Mouse (Mus musculus) T-cell, adult 2 months (primary cell): ENCODE data around the gene Cyb5d2.

Experiments
- DNase-seq: peaks from one replicate; pipeline ENCODE4 v3.0.0; 2022; ENCODE audit warnings: low spot score

Cyb5d2 gene

DNA sequence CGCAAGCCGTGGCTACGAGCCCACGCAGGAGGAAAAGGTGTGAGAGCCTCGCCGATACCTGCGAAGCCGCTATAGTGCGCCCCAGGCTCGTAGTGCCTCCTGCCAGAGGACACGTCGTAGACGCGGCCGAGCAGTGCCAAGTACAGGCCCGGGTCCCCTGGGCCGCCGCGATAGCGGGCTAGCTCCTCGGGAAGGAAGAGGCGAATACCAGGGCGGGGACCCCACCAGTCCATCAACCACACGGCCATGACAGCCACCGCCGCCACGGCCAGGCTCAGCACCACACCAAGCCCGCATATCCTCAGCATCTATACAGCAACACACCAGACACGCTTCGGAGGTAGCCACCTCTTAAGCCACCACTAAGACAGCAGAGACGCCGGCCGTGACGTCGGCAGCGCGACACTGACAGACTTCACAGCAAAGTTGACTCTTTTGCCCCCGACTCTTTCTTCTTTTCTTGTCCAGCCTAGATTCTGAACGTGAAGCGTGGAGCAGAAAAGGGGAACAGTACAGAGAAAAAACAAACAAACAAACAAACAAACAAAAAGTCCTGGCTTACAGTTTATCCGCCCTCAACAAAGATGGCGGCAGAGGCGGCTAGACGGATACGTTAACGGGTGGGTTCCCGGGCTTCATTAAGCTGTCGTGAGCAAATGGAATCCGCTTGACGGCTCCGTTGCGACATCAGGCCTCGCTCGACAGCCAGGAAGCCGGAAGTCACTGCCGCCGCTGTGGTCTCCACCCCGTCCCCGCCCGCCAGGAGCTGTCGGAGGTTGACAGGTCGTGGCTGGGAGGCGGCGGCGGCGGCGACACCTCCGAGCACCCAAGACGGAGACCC, at the start of gene Cyb5d2, which contains the start of gene Zzef1:
Gene Cyb5d2 (minus strand): TSS at position 688 of the 841 bp plus-strand sequence.
Gene Zzef1 (plus strand): TSS at position 772 of the 841 bp plus-strand sequence.
- DNase-seq: peak; percentile 97

DNA sequence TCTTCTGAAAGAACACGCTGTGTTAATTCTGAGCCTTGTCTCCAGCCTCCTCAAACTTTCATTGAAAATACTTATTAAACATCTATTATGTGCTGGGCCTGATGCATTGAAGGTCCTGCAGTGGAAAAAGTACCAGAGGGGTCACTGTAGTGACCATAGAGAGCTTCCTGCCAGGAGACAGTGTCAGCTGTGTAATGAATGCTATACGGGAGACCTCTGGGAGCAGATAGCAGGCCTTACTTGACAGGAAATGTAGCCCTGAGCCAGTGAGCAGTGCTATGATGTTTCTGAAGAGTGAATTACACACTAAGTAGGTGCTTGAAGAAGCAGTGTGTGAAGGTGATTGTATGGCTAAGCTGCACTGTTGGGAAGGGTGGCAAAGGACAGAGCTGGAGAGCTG, 49.6 kb upstream of the Cyb5d2 start:
- DNase-seq: no peak

DNA sequence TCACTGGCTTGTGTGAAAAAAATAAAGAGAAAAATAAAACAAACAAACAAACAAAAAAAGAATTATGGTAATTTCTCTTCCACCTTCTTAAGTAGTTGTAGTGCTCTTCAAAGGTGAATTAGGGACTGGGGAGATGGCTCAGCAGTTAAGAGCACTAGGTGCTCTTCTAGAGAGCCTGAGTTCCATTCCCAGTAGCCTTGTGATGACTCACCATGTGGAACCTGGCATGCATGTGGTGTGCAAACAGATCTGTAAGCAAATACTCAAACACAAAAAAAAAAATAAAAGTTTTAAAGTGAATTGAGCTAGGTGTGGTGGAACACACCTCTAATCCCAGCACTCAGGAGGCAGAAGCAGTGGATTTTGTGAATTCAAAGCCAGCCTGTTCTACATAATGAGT, 47.6 kb upstream of the Cyb5d2 start:
- no peak for DNase-seq

DNA sequence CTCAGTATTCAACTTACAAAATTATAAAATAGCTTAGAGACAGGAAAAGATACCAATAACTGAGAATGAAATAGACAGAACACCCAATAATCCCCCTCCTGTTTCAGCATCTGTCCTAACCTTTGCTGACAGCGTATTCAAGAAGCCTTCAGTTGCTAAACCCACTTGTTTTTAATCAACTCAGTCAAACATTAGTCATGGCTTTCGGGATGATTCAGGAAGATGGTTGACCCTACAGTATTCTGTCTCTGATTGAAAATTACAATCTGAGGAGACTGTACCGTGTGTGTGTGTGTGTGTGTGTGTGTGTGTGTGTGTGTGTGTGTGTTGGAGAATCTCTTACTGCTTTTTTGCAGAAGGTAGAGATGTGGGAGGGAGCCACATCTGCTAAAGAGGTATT, 46.8 kb upstream of the Cyb5d2 start:
- DNase-seq: no peak

DNA sequence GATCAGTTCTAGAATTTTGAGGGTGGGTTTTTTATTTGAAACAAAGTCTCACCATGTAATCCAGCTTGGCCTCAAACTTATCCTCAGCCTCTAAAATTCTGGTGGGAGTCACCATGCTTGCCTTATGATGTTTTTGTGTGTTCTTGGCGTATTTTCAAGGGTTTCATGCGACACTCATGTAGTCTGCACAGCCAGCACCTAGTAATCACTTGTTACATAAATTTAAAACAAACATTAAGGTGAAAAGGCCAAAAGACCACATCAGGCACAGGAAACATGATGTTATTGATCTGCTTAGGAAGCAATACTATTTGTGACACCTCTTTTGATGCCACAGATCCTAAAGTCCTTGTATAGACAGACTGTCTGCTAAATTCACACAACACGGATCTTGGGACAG, 33.9 kb upstream of the Cyb5d2 start:
- DNase-seq: no peak

DNA sequence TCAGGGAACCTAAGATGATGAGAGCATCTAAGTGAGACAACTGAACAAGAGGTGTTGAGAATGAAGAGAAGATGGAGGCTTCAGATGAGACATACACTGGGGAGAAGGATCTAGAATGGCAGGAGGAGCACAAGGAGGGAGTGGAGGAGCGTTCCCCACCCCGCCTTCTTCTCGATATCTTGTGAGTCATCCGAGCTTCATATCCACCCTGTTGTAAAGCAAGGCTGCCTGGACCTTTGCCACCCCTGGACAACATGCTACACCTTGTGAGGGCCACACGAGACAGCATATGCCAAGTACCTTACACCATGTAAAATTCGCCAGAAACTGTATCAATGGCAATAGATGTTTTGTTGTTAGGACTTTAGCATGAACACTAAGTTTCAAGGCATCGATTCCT, 25.1 kb upstream of the Cyb5d2 start:
- no peak for DNase-seq

DNA sequence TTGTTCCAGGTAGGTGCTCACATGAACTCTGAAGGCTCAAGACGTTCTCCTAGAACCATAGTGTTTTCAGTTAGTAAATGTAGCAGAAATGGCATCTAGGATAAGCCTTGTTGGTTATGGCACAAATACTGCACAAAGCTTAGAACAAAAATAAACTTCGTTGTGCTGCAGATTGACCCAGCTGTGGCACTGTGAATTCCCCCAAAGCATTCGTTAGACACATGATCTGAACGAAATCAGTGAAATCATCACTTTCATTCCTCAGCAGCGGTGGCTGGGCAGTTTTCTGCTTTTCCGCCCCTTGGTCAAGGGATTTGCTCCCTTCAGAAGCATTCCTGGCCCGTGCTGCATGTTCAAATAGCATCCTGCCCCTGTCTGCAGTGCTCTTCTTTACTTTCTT, 22.1 kb upstream of the Cyb5d2 start:
- no peak for DNase-seq

DNA sequence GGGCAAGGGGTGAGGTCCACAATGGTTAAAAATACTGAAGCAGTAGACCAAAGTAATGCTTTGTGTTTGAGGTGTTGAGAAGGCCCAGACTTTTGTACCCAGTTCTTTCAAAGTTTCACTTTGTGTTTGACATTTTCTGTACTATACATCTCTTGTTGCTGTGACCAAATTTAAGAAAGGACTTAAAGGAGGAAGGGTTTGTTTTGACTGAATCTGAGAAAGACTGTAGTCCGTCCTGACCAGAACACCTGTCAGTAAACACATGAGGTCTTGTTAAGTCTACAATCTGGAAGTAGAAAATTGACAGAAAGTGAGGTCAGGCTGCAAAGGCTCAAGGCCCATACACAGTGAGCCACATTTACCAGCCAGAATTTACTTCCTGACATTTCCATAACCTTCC, 20.9 kb upstream of the Cyb5d2 start:
- no peak for DNase-seq

DNA sequence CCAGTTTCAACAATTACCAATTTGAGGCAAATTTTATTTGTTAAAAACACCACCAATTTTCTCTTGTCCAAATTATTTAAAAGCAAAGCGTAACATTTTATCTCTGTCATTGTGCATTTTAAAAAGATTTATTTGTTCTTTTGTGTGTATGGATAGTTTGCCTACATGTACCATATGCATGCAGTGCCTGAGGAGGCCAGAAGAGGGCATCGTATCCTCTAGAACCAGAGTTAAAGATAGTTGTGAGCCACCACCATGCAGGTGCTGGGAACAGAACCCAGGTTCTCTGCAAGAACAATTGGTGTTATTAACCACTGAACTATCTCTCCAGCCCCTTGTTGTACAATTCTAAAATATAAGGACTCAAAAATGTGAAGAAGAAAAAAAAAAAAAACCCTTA, 18.2 kb upstream of the Cyb5d2 start:
- peak; percentile 8 for DNase-seq

DNA sequence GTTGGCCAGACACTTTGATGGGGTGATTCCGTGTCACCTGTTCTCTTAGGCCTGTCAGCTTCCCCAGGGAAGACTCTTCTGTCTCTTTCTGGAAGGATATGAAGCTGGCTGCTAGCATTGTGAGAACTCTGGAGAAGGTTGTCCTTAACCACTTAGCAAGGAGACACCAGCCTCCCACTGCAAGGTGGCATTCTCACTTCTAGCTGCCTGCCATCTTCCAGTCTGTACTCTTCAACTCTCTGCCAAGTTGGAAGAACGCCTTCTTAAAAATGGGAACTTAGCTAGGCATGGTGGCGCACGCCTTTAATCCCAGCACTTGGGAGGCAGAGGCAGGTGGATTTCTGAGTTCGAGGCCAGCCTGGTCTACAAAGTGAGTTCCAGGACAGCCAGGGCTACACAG, 17.7 kb upstream of the Cyb5d2 start:
- DNase-seq: no peak

DNA sequence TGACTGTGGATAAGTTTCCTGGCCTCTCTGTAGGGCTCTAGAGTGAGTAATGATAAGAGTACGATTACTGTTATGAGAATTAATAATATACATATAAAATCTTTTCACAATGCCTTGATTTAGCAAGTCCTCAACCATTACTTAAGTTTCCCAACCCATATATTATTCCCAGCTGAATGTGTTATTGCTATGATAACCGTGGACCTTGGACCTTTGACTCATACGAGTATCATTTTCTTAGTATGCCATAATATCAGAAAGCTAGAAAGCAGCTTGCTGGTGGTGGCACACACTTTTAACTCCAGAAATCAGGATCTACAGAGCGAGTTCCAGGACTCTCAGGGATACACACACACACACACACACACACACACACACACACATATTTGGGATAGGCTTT, 12.1 kb upstream of the Cyb5d2 start:
- DNase-seq: no peak

DNA sequence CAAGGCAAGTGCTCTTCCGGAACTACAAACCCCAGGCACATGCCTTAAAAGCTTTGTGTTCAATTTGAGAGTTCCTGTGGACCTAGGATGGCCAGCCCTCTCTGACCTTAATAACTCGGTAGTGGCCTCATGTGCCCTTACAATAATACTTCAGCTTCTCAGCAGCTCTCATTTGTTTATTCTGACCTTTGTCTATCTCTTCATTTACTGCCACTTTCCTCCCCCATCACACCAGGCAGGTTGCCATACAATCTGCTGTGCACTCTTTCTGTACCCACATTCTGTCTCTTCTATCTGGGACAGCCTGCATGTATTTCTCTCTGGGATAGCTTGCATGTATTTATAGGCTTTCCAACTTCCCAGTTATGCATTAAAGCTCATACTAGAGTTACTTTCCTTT, 10.6 kb upstream of the Cyb5d2 start:
- no peak for DNase-seq

DNA sequence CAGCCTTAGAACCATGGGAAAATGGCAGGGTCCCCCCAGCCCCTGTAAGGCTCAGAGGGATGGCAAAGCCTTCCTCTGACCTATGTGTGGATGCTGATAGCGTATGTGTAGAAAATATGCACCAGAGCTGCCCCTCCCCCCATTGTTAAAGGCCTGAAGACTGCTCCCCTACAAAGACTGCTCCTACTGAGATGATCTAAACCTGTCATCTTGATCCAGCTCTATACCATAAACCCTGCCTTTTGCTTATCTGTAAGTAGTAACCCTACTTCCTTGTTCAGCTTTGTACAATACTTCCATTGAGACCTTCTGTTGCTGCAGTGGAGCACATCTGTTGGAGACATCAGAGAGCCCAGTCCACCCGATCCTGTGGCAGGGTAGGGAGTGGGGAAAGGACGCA, 9.3 kb upstream of the Cyb5d2 start:
- no peak for DNase-seq

DNA sequence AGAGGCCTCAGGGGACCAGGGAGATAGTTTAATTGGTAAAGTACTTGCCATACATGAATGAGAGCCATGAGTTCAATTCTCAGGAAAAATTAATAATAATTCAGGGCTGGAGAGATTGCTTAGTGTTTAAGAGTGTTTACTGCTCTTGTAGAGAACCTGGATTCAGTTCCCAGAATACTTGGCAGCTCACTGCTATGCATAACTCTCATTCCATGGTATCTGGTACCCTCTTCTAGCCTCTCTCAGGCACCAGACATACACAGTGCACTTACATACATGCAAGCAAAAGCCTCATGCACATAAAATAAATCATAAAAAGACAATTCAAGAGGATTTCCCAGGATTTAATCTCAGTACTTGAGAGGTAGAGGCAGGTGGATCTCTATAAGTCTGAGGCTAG, 8.6 kb upstream of the Cyb5d2 start:
- no peak for DNase-seq

DNA sequence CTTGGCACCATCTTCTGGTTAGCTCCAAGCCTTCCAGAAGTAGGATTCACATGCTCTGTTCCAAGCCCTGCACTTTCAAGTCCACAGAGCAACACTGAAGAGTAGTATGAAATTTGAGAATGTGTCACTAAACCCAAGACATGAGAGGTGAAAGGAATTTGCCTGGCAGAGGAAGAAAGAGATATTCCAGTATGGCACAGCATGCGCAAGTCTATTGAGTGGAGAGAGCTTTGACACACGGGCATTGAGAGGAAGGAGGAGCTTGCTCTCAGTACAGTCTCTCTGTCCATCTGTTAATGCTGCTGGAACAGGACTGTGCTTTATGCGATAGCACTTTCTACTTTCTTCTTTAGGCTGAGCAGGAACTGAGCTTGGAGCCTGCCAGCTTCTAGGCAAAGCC, 7.1 kb upstream of the Cyb5d2 start:
- no peak for DNase-seq

DNA sequence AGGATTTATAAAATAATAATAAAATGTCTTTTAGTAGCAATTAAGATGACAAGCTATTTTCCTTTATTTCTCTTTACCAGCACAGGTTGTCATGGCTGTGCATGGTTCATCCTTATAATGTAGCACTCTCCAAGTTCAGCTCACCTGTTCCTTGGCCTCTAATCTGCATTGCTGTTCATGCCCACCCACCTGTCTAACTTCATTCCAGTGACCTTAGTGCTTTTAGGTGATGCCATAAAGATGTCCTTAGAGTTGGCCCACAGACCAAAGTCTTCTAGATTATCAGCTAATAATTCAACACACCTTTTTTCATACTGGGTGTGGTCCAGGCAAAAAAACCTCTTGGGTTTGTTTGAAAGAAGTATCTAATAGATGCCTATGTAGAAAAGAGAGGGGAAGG, 5.2 kb upstream of the Cyb5d2 start:
- no peak for DNase-seq

DNA sequence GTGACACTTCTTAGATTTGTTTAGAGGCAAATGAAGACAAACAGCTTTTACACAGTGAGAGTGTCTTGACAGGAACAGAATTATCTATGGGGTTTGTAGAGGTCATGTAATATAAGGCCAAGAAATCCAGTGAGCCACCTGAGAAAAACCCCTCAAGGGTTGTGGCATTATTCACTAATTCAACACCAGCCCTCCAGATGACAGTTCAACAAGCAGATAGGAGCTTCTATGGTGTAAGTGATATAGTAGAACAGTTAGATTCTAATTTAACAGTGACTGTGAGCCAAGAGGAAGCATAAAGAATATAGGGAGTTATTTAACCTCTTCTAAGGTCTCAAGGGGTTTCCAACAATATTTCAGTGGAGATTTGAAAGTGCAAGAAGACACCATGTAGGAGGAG, 2.2 kb upstream of the Cyb5d2 start:
- DNase-seq: no peak

DNA sequence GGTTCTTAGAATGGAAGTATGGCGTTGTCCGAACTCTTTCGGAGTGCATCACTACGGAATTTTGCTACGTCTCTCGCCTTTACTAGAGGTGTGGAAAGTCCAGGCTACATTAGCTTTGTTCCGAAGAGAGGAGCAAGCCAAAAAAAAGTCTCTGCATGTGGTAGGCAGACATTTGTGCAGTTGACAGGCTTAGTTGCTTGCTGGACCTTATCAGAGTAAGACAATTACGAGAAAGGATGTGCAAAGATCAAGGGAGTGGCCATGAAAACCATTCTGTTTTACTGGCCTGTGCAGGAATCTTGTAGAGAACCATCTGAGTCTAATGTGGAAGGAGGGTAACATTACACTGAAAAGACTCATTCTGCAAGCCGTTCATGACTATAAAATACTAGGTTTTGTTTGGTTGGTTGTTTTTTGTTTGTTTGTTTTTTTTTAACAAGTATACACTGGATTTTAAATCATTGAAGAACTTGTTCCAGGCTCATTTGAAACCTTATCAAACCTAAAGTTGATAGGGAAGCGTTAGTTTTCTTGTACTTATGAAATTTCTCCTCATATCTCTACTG, 914 bp upstream of the Cyb5d2 start:
- no peak for DNase-seq

DNA sequence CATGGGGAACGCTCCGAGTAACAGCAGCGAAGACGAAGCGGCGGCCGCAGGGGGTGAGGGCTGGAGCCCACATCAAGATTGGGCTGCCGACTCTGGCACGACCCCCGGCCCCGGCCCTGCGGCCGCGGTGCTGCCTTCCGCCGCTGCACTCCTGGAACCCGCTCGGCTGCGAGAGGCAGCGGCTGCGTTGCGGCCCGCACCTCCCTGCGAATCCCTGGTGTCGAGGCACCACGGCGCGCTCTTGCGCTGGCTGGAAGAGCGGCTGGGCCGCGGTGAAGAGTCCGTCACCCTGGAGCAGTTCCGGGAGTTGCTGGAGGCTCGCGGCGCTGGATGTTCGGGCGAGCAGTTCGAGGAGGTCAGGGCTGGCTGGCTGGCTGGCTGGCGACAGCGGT, 350 bp upstream of the Cyb5d2 start:
- DNase-seq: no peak

DNA sequence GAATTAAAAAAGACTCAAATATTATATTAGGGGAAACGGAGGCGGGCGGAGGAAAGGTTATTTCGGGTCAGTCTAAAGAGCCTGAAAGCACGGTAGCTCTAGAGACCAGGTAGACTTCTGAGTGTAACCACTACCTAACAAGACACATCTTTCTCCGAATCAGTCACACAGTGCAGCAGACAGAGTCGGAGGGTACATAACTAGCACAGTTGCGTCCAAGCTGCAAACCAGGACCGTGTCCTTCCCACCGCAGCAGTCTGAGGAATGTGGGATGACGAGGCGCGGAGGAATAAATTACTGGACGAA, 840 bp downstream of the Cyb5d2 start:
- DNase-seq: no peak

DNA sequence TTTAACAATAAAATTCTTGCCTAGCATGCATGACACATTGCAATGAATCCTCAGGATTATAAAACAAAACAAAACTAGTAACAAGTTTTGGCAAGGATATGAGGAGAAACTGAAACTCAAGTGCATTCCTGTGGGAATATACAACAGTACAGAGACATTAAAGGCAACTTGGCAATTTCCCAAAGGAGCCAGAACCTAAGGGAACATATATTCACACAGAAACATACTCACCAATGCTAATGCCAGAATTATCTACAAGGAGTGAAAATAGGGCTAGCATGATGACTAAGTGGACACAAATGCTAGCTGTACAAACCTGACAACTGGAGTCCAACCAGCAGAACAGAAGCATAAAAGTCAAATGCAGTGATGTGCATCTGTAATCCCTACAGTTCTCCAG, 3.9 kb downstream of the Cyb5d2 start:
- no peak for DNase-seq

DNA sequence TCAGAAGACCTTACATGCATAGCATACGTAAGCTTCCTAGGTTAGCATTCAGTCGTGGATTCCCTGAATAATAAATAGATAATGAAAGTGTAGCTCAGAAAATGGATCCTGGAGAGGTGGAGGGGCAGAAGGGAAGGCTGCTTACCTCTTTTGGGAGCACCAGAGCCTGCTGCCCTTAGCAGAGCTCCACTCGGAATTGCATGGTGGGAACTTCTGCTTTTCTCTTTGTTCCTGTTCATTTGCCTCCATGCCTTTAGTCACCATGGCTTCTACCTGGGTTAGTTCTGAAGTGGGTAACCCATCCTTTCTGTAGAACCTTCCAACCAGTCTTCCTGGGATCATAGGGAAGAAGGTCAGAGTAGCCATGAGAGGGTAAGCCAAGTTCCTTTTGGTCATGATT, 13.4 kb downstream of the Cyb5d2 start:
- DNase-seq: no peak

DNA sequence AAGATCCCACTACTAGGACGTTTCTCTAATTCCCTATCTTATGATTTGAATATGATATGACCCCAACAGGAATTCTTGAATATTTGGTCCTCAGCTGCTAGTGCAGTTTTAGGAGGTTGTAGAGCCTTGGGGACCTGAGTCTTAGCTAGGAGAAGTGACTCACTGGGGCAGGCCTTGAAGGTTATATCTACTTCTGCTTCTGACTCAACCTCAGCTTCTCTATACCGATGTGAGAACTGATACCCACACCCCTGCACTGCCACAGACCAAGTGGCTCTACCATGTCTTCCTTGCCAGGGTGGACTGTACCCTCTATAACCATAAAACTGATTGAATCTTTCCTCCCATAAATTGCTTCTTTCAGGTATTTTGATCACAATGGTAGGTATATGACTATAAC, 13.8 kb downstream of the Cyb5d2 start:
- DNase-seq: no peak

DNA sequence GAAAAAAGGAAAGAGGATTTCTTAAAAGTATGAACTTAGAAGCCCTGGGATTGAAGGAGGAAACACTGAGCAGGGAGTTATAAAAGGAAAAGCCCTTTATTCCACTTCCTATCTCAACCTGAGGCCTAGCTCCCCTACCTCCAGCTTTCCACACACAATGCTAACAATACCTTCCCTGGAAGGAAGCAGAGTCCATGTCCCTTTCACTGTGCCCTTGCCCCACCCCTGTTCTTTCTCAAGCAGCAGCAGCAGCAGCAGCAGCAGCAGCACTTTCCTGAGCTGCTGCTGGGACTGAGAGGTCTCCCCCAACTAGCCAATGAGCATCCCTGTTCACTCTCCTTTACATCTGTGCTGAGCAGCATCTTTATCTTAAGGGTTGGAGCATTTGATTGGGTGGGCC, 17.0 kb downstream of the Cyb5d2 start:
- DNase-seq: no peak
